Mouse (Mus musculus): ENCODE measurements around the gene Ankrd34c.

The Ankrd34c gene

GRCm38 (mm10) chr9:89738295-89738694, at the start of gene Ankrd34c:
TSS of gene Ankrd34c (minus strand) at chr9:89738475.
- DNase-seq (ENCODE audit: low spot score in 2 of 2), result no peak

DNA sequence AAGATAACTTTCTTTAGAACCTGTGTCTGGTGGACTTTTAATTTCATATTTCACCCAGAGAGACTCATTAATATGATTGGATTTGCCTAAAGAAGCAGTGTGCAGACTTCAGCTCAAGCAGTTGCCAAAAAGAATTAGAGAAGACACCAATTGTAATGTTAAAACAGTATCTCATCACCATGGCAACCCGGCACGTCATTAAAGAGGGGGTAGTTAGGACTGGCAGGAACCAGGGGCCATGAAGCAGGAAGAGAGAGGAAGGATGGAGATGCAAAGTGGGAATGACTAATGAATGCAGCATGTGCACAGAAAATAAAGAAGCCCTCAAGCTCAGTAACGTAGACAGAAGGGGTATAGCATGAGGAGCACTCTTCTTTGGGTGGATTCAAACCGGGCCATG, 49.3 kb upstream of the Ankrd34c start:
- DNase-seq (ENCODE audit: low spot score in 2 of 2), result no peak

DNA sequence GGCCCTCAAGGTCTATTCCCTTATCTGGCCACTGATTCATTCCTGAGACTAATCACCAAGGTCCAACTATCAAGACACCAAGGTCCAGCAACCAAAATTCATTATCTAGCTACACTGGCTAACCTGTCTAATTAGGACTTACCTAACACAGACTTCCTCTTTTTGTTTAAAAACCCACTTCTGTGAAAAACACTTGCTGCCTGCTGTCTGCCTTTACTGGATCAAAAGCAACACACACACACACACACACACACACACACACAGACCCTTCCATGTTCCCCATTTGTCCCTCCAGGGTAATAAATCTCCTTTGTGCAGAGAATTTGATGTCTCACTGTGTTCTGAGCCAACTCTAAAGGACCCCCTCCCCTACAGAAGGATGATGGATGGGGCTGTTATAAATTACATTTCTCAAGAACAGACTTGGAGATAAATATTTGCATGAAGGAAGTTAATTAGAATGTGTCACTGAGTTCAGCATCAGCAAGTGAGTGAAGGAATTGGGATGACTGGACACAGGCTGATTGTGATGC, 43.2 kb upstream of the Ankrd34c start:
- DNase-seq (ENCODE audit: low spot score in 2 of 2), result no peak

DNA sequence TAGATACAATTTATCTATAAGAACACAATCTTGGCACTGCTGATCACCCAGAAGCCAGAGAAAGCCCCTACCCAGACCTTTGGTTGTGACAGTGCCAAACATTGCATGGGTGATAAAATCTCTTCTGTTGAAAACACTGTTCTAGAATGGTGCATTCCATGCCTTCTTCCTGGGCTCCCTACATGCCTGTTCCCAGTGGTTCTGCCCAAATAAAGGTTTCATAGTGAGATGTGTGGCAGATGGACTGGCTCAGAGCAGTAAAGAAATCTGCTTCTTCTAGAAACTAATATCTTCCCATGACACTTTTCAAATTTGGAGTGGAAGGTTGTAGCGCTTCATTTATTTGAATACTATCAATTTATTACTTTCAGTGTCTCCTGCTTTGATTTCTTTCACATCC, 41.0 kb upstream of the Ankrd34c start:
- no peak for DNase-seq (ENCODE audit: low spot score in 2 of 2)

DNA sequence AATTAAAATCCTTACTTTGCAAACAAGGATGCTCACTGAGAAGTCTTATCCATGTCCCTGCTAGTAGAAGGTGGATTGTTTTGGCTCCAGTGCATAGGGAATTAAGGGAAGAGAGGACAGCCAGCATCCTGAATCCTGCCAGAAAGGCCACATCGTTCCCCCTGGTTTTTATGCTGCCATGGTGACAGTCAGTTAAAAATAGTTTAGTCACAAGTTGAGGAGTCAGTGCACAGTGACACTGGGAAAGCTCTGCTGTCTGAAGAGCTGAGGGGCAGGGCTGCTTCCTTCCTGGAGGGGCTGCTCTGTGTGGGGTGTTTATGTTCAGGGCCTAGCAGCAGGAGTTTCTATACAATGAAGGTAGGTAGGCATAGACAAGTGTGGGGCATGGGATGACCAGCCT, 32.9 kb upstream of the Ankrd34c start:
- no peak for DNase-seq (ENCODE audit: low spot score in 2 of 2)

GRCm38 (mm10) chr9:89762017-89762416, 23.7 kb upstream of the Ankrd34c start:
- DNase-seq (ENCODE audit: low spot score in 2 of 2), result no peak

GRCm38 (mm10) chr9:89758569-89758968, 20.3 kb upstream of the Ankrd34c start:
- DNase-seq (ENCODE audit: low spot score in 2 of 2), result no peak

DNA sequence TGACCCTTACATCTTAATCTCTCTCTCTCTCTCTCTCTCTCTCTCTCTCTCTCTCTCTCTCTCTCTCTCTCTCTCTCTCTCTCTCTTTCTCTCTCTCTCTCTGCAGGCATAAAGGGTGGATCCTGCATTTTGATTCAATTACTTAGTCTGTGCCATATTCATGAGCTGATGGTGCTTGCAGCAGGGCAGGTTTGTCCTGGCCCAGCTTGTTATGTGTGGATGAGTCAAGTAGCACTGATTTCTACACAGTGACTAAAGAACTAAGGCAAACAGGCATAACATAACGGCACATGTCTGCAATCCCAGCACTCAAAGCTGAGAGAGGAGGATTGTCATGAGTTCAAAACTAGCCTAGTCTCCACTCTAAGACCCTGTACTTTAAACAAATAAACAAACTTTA, 19.9 kb upstream of the Ankrd34c start:
- DNase-seq (ENCODE audit: low spot score in 2 of 2), result no peak

- no peak for DNase-seq (ENCODE audit: low spot score in 2 of 2)
These were observed 19.3 kb upstream of the Ankrd34c start for GRCm38 (mm10) chr9:89757571-89757970.

DNA sequence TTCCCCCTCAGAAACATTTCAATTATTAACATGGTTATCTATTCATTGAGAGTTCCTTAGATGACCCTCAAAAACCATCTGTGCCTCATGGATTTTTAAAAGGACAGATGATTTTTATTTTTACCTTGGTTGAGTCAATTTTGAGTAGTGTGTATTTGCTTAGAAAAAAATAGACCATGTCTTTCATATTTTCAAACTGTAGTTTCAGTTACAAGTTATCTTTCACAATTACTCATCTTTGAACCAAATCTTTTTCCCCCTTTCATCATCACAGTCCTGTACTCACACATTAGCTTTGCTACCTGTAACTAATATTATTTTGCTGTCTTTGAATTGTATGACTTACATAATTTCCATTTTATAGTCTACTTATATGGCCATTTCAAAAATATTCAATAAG, 1.8 kb upstream of the Ankrd34c start:
- no peak for DNase-seq (ENCODE audit: low spot score in 2 of 2)

- DNase-seq (ENCODE audit: low spot score in 2 of 2), result no peak
These were observed 387 bp downstream of the Ankrd34c start for GRCm38 (mm10) chr9:89737888-89738287.

DNA sequence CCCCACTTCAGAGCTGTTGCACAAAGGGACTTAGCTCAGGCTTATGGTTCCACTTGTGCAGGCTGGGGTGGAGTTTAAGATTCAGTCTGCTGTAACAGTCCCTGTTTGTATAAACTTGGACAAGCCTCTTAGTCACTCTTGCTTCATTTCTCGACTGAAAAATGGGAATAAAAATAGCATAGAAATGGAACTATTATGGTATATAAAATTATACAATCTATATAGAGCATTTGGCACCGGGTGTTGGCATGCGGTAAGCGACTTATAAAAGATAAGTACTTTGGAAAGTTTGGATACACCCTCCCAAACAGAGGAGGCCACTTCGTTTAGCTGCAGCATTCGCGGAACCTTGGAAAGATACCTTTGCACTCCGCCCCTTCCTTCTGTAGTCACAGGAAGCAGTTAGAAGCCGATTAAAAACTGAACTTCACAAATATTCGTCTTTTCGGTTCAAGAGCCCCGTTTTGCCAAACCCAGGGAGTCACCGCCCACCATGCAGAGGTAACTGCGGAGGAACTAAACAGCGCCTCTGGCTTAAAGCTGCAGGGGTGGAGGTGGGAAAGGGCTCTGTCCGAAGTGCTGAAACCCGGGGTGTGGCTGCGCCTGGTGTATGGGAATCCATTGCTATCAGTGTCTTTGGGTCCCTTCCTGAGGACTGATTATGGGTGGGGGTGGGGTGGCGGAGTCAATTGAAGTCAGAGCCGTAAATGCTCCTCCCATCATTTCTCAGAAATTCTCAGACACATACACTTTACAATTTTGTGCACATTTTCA, 1.2 kb downstream of the Ankrd34c start:
- peak in 1 of 2 experiments; percentile 20 for DNase-seq (ENCODE audit: low spot score in 2 of 2)

- no peak for DNase-seq (ENCODE audit: low spot score in 2 of 2)
These were observed 31.4 kb downstream of the Ankrd34c start for GRCm38 (mm10) chr9:89706906-89707305.

- DNase-seq (ENCODE audit: low spot score in 2 of 2), result no peak
These were observed 33.1 kb downstream of the Ankrd34c start for GRCm38 (mm10) chr9:89705197-89705533.

GRCm38 (mm10) chr9:89704265-89705196, 33.7 kb downstream of the Ankrd34c start, which contains the start of gene Tmed3:
TSS of gene Tmed3 (minus strand) at chr9:89705068.
- peak; percentile 88 for DNase-seq (ENCODE audit: low spot score in 2 of 2)

DNA sequence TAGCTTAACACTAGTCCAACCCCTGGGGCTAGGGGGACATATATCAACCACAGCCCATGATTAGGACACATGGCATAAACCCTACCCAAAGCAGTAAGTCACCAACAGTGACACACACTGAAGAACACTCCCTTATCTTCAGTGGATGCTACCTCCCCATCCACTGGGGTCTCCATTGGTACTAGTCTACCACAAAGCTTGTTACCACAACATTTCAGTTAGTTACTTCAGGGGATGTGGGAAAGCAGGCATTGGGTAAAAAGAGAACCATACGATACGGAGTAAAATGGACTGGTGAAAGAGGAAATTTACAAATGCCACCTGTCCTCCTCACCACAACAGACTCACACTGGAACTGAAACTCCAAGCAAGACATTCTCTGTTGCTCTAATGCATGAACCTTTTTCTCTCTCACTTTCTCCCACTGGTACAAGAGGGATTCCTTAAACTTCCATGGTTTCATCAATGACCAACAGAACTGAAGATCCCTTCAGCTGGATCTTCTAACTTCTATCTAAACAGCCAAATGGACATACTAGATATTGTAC, 37.3 kb downstream of the Ankrd34c start:
- DNase-seq (ENCODE audit: low spot score in 2 of 2), result no peak

- DNase-seq (ENCODE audit: low spot score in 2 of 2), result no peak
These were observed 43.1 kb downstream of the Ankrd34c start for GRCm38 (mm10) chr9:89695143-89695542.

DNA sequence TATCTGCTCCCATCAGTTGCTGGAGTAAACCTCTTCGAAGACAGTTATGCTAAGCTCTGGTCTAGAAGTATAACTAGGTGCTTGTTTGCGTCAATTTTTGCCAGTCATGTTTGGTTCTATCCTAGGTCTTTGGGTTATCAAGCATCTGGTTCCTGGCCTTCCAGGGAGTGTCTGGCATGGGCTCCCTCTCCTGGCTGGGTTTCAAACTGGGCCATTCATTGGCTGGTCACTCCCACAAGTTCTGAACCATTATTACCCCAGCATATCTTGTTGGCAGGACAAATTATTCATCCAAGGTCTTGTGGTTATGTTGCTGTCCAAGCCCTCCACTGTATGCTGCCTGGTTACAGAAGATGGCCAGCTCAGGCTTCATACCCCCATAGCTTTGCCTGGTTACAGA, 44.6 kb downstream of the Ankrd34c start:
- no peak for DNase-seq (ENCODE audit: low spot score in 2 of 2)

DNA sequence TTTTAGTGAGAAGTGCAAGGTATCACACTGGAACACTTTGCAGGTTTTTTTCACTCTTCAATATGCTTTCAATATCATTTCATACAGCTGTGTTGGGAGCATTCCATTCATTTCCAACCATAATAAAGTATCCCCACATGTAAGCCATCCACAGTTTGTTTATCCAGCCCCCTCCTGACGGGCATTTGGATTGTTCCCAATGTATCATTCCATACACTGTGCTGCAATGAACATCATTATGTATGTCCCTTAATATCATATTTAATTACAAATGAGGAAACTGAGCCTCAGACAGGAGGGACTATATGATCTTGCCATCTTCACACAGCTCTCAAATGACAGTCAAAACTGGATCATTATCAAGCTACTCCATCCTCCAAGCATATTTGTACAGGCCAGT, 49.1 kb downstream of the Ankrd34c start:
- no peak for DNase-seq (ENCODE audit: low spot score in 2 of 2)

GRCm38 (mm10) chr9:89687503-89688226, 50.6 kb downstream of the Ankrd34c start:
- no peak for DNase-seq (ENCODE audit: low spot score in 2 of 2)

DNA sequence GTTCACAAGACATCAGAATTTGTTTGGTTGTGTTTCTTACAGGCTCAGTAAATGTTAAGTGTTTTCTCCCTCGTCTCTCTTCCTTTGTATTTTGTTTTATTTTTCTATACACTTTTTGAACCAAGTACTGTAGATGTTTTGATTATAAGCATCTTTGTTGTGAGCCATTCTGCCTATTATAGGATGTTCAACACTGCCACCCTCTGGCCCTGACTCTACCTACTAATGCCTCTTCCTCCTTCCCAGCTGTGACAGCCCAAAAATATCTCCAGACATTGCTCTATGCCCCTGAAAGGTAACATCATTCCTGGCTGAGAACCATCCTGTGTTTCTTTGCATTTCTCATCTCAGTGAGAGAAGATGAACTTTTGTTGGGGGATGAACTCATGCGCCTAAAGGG, 52.0 kb downstream of the Ankrd34c start:
- no peak for DNase-seq (ENCODE audit: low spot score in 2 of 2)

DNA sequence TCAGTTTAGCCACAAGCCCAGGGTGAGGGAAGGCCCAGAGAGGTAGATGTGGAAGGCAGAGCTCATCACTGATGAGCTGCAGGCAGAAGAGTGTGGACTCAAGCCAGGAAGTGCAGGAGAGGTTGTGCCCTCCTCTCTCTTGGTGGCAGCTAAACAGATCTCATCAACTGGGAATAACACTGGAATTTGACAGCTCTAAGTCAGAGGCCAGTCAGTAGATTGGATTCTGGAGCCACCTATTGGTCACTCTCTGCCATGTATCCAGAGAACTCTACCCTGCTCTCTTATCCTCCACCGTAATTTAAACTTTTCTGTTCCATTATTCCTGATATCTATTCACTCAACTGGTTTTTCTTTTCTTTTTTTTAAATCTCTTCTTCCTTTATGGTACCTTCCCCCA, 59.3 kb downstream of the Ankrd34c start:
- DNase-seq (ENCODE audit: low spot score in 2 of 2), result no peak

Data from urinary bladder, postnatal 4 days (tissue).